Mouse (Mus musculus) liver, embryonic 14.5 days (tissue): ENCODE data around the gene Fgf15. TPM values are rescaled to one million over a fixed set of nuclear protein-coding genes. Genes with fewer than 3 reads are reported as not detected.
A peak's percentile ranks its signal among the peaks of the same experiment; 100 is the strongest.

ENCODE experiments used
- ATAC-seq: fragments of 200-750 bp; cut with Nextera tagmentation; 2 replicates; pipeline ENCODE4 v1.8.0; 2017; ENCODE audit warnings: moderate number of reproducible peaks, mild to moderate bottlenecking, moderate library complexity; ENCODE audit not compliant: insufficient read depth
- DNase-seq, 3 experiments: peaks; one replicate each; pipeline ENCODE4 v3.0.0-alpha.2; 2012 to 2013; ENCODE audit warnings: low read depth in 3 of 3, low spot score in 3 of 3
- H3K27ac ChIP-seq: fragments of 300-500 bp; sonication (generic); 2 replicates; pipeline ENCODE4 v1.5.1; 2014; ENCODE audit warnings: moderate library complexity, mild to moderate bottlenecking, control low read depth, inconsistent platforms
- H3K27me3 ChIP-seq: fragments of 300-500 bp; sonication (generic); 2 replicates; pipeline ENCODE4 v1.6.1; 2014; ENCODE audit warnings: mild to moderate bottlenecking, low read length, moderate library complexity; ENCODE audit not compliant: control insufficient read depth, insufficient read depth
- H3K36me3 ChIP-seq: fragments of 300-500 bp; sonication (generic); replicated peaks from 2 replicates; pipeline ENCODE4 v1.6.1; 2014; ENCODE audit warnings: low read depth; ENCODE audit not compliant: control insufficient read depth, insufficient read depth
- H3K4me1 ChIP-seq, 2 experiments: fragments of 200-500 bp in 1 of 2; fragments of 300-500 bp in 1 of 2; sonication (generic) in 1 of 2; replicated peaks; 2 replicates each; pipeline ENCODE4 v1.6.1; 2012 to 2014; ENCODE audit warnings: antibody characterized with exemption in 1 of 2, inconsistent platforms in 1 of 2, low read length in 1 of 2; ENCODE audit not compliant: control insufficient read depth in 2 of 2, insufficient read depth in 2 of 2
- H3K4me2 ChIP-seq: fragments of 300-500 bp; sonication (generic); 2 replicates; pipeline ENCODE4 v1.6.1; 2014; ENCODE audit warnings: low read depth, mild to moderate bottlenecking, control low read depth, moderate library complexity
- H3K4me3 ChIP-seq, 2 experiments: fragments of 200-500 bp in 1 of 2; fragments of 300-500 bp in 1 of 2; sonication (generic) in 1 of 2; 2 replicates each; pipeline ENCODE4 v1.5.1; 2012 to 2014; ENCODE audit warnings: low read depth in 2 of 2, low read length in 2 of 2, mild to moderate bottlenecking in 2 of 2, control low read depth in 1 of 2, inconsistent platforms in 1 of 2, moderate library complexity in 1 of 2; ENCODE audit not compliant: insufficient read depth in 1 of 2
- H3K9ac ChIP-seq: fragments of 300-500 bp; sonication (generic); replicated peaks from 2 replicates; pipeline ENCODE4 v1.6.1; 2014; ENCODE audit warnings: mild to moderate bottlenecking, control low read depth, moderate library complexity
- H3K9me3 ChIP-seq: fragments of 300-500 bp; sonication (generic); 2 replicates; pipeline ENCODE4 v1.6.1; 2016; ENCODE audit warnings: low read length, mixed read lengths; ENCODE audit not compliant: control insufficient read depth
- CTCF ChIP-seq: IDR thresholded peaks from 2 replicates; pipeline ENCODE4 v1.5.1; 2016; ENCODE audit warnings: antibody characterized with exemption, low read depth, control low read depth
- EP300 ChIP-seq: IDR thresholded peaks from 2 replicates; pipeline ENCODE4 v1.6.1; 2016; ENCODE audit warnings: antibody characterized with exemption, low read depth
- WGBS: fragments of 180-500 bp; shearing (Covaris S2); extraction: QIAGEN DNeasy Blood & Tissue Kit; methylation state at CpG from one replicate; pipeline ENCODE4 v1.1.7; 2014; ENCODE audit not compliant: insufficient replicate concordance; 5-methylcytosine and 5-hydroxymethylcytosine counted together
- polyA plus RNA-seq, 2 experiments: library from polyadenylated mRNA; depleted of rRNA in 1 of 2; stranded (reverse) in 1 of 2; unstranded in 1 of 2; fragments of >200 nt; fragmentation: Nextera tagmentation in 1 of 2; extraction: Ambion mirVana in 1 of 2; gene quantifications; 2 replicates each; pipeline versions ENCODE4 v1.2.1 to v1.2.3; 2012 to 2014

Gene Fgf15
- polyA plus RNA-seq, 2 experiments, result 0.02 TPM; not detected in 1

DNA sequence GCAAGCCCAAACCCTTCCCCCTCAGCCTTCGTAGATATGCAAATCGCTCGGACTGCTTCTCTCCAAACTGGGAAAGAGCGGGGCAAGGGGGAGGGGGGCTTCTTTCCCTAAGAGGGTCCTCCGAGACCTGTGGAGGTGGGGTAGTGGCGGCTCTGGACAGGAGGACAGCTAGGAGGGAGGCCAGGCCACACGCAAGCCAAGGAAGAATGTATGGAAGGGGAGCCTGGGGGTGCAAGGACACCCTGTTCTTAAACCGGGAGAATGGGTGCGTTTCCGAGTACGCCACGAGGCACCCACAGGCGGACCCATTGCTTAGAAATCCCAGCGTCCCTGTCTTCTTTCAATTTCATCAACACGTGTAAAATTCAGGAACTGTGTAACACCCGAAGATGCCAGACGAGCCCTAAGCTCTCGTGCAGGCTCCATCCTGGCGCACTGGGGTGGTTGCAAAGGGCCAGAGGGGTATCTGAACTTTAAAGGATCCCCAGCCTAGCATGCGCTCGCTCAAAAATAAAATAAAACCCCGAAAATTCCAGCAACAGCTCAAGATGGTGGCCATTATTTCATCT, 43.8 kb downstream of the Fgf15 start:
- Histone ChIP-seq H3K27ac (no peak overlapping the region; the same call in 1 of the 2 replicates), H3K9ac (no peak overlapping the region), H3K4me2 (peak overlapping the region; percentile 63), H3K27me3 (peaks cover 59% of the 10 kb centered on the region), H3K4me3 (peak overlapping the region; percentile 32 to 41), H3K4me1 (peaks cover 0 to 3% of the 10 kb centered on the region in 2 experiments; a peak in 2 of 4 replicates), H3K36me3 (no peaks in the 10 kb centered on the region), H3K9me3 (no peaks in the 10 kb centered on the region)
- TF ChIP-seq CTCF (no peak), EP300 (no peak)
- DNase-seq (no peak), ATAC-seq (no peak)
- 1% methylated on average over 22 of the region's 22 CpGs for WGBS

DNA sequence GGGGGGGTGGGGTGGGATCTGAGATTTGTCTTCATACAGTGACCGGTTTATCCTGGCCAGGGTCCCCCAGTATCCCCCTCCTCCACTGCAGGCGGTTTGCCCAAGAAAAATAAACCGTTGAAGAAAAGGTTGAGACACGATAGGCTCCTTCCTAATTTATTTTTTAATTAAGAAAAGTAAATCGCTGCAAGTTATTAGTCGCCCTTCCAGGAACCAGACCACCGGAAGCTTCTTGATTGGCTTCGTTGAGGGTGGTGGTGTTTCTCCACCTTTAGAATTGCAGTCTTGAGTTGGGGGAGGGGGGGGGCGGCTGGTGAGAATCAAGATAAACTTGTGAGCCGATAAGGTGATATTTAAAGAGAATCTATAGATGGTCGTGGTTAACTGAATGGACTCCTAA, 44.3 kb downstream of the Fgf15 start:
- 2% methylated on average over 11 of the region's 11 CpGs for WGBS
- ATAC-seq, result no peak

DNA sequence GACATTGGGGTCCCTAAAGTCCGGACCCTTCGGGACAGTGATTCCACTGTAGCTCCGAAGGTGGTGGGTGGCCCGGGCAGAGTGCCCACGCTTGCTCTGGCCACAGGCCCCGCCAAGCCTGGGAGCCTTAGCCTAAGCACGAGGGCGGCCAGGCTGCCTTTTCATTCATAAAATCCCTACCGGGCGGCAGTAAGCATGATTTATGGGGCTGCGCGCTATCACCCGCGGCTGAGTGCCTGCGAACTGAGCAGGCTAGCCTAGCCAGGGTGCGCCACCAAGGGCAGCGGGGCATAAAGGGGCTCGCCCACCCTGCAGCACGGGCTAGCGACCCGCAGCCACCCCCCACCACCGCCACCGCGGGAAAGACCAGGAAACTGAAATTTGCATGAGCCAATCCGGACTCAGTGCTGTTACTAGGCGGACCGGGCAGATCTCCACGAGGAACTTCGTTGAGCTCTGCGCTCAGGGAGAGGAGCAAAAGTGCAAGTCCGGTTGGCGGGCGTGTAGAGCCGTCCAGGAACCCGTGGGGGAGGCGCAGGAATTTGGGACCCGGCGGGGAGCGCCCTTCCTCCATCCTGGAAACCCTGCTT, 45.0 kb downstream of the Fgf15 start:
- Histone ChIP-seq H3K4me1 (peaks cover 0 to 3% of the 10 kb centered on the region in 2 experiments; a peak in 2 of 4 replicates), H3K27me3 (peaks cover 59% of the 10 kb centered on the region), H3K27ac (no peak overlapping the region; the same call in 1 of the 2 replicates), H3K4me3 (peak overlapping the region; percentile 43 to 50), H3K9ac (no peak overlapping the region), H3K4me2 (peak overlapping the region; percentile 63), H3K9me3 (no peaks in the 10 kb centered on the region), H3K36me3 (no peaks in the 10 kb centered on the region)
- TF ChIP-seq CTCF (no peak), EP300 (no peak)
- peak; percentile 57; the same call in 1 of the 2 replicates for ATAC-seq
- DNase-seq, result peak; percentile 34 to 49 (median 45)
- WGBS, result under 1% methylated on average over 39 of the region's 39 CpGs

More for the DNA sequence above, 44.3 kb downstream of the Fgf15 start:
- DNase-seq, result no peak
- peaks cover 59% of the 10 kb centered on the region for H3K27me3 ChIP-seq
- H3K4me2 ChIP-seq, result peak overlapping the region; percentile 63
- peaks cover 0 to 3% of the 10 kb centered on the region in 2 experiments; a peak in 2 of 4 replicates for H3K4me1 ChIP-seq
- H3K4me3 ChIP-seq, result no peak overlapping the region
- no peaks in the 10 kb centered on the region for H3K36me3 ChIP-seq
- no peak for TF ChIP-seq CTCF
- TF ChIP-seq EP300, result no peak
- H3K27ac ChIP-seq, result no peak overlapping the region
- no peaks in the 10 kb centered on the region for H3K9me3 ChIP-seq
- H3K9ac ChIP-seq, result no peak overlapping the region

DNA sequence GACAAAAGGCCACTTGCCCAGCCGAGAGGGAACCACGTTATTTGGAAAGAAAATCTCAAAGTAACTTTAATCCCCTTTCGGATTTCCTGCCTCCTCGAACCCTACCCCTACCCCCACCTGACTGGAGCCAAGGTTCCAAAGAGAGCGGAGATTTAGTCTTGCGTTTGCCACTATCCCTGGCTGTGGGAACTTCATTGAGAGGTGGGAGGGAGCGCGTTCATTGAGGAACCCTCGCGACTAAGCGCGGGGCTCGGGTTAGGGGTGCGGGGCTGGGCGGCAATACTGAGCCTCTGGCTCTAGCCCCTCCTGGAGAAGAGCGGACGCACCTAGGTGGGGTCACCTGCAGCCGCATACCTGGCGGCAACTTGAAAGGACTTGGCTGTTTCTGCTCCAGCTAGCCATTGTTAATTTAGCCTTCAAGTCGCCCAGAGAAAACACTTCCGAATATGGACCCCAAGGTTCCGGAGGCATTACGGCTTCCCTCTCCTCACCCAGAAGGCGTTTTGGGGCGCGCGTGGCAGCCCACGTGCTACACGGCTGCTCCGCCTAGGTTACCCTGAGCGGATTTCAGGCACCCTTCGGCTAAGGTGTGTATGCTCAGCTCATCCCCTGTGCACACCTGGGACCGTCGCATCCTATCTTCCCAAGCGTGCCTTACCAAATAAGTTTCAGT, 45.9 kb downstream of the Fgf15 start:
- no peak overlapping the region for H3K27ac ChIP-seq
- DNase-seq, result no peak

DNA sequence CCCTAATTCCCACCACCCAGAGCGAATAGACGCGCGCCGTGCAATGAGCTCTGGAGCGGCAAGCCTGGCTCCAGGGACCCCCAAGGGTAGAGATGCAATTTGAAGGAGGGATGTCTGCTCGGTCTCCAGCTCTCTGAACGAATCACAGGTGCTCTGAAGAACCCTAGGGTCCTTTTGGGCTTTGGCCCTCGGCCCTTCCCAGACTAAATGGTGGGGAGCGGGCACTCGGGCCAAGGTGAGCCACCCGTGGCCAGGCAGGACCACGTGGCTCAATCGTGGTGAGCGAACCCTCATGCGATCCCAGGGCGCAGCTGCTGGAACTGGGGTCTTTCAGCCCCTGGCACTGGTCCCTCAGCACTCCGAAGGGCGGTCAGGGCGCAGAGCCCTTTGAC, 46.4 kb downstream of the Fgf15 start:
- H3K4me2 ChIP-seq, result peak overlapping the region; percentile 58
- H3K9ac ChIP-seq, result no peak overlapping the region
- ATAC-seq, result 0 out of 2 replicates have a peak, but pooled peaks have one; percentile 9
- peak overlapping the region; percentile 21 to 26; a peak in 3 of 4 replicates for H3K4me3 ChIP-seq
- DNase-seq, result no peak
- peaks cover 55% of the 10 kb centered on the region for H3K27me3 ChIP-seq
- 3% methylated on average over 20 of the region's 20 CpGs for WGBS
- no peaks in the 10 kb centered on the region for H3K9me3 ChIP-seq
- TF ChIP-seq EP300, result no peak
- no peak for TF ChIP-seq CTCF
- peaks cover 0 to 3% of the 10 kb centered on the region in 2 experiments; a peak in 2 of 4 replicates for H3K4me1 ChIP-seq
- H3K27ac ChIP-seq, result no peak overlapping the region
- H3K36me3 ChIP-seq, result no peaks in the 10 kb centered on the region

More for the DNA sequence above, 45.9 kb downstream of the Fgf15 start:
- Histone ChIP-seq H3K9ac (no peak overlapping the region), H3K9me3 (no peaks in the 10 kb centered on the region), H3K4me3 (peak overlapping the region; percentile 12 to 13; a peak in 1 of 4 replicates), H3K4me1 (peaks cover 0 to 3% of the 10 kb centered on the region in 2 experiments; a peak in 2 of 4 replicates), H3K4me2 (peak overlapping the region; percentile 58), H3K36me3 (no peaks in the 10 kb centered on the region), H3K27me3 (peaks cover 59% of the 10 kb centered on the region)
- no peak for ATAC-seq
- 1% methylated on average over 35 of the region's 35 CpGs for WGBS
- TF ChIP-seq EP300 (no peak), CTCF (no peak)
